Mouse (Mus musculus) MN1 (cell line): ENCODE measurements around the gene Lce3a.

Experiments used
- DNase-seq: peaks from one replicate; pipeline ENCODE4 v3.0.0-alpha.2; 2016; ENCODE audit warnings: low spot score

Gene Lce3a

DNA sequence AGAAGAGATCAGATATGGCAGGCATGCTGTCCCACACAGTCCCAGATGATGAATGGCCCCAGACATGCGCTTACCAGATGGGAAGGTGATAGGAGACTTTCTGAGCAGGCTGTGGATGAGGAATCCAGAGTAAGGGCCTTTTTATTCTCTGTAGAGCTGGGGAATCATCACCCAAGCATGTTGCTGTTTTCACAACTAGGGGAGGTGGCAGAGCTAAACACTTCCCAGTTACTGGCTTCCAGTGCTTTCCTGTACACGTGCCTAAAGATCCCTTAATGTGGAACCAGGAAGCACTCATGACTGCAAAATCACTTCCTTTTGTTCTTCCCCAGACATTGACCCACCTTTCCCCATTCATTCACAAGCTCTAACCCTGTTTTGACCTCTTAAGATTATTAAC, at the start of gene Lce3a:
Lce3a (minus strand) TSS at position 101 of the 400 bp plus-strand sequence.
- no peak for DNase-seq

DNA sequence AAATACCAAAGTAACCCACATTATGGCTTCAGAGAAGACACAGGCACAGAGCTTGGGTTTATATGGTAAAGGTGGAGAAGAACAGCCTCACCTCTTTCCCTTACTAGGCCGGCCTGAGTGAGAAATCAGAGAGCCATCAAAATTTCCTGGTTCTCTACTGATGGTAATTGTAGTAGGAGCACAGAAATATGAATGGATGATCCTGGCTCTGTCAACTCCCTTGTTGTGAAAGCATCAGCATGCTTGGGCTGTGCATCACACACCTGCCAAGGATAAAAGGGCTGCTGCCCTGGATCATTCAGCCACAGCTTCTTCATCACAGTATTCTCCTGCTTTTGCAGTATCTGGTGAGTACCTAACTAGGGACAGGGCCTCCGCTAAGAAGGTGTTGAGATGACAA, 40.7 kb upstream of the Lce3a start, which contains the start of gene Lce3e:
Lce3e (plus strand) TSS at position 301 of the 400 bp plus-strand sequence.
- DNase-seq, result no peak

DNA sequence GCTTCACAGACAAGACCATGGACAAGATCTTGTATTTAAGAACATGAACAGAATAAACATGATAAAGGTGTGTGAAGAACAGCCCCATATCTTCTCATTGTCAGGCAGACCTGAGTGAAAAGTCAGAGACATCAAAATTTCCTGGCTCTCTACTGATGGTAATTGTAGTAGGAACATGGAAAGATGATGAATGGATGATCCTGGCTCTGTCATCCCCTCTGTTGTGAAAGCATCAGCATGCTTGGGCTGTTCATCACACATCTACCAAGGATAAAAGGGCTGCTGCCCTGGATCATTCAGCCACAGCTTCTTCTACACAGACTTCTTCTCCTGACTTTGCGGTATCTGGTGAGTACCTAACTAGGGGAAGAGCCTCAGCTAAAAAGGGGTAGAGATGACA, 31.1 kb upstream of the Lce3a start, which contains the start of gene Lce3d:
Lce3d (plus strand) TSS at position 301 of the 400 bp plus-strand sequence.
- no peak for DNase-seq

DNA sequence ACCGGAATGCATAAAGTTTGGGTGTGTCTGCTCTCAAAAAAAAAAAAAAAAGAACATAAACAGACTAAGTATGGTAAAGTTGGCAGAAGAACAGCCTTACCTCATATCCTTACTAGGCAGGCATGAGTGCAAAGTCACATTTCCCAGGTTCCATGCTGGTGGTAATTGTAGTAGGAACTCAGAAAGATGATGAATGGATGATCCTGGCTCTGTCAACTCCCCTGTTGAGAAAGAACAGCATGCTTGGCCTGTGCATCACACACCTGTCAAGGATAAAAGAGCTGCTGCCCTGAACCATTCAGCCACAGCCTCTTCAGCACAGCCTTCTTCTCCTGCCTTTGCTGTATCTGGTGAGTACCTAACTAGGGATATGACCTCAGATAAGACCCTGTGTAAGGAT, 18.2 kb upstream of the Lce3a start, which contains the start of gene Lce3c:
Lce3c (plus strand) TSS at position 301 of the 400 bp plus-strand sequence.
- DNase-seq, result no peak

DNA sequence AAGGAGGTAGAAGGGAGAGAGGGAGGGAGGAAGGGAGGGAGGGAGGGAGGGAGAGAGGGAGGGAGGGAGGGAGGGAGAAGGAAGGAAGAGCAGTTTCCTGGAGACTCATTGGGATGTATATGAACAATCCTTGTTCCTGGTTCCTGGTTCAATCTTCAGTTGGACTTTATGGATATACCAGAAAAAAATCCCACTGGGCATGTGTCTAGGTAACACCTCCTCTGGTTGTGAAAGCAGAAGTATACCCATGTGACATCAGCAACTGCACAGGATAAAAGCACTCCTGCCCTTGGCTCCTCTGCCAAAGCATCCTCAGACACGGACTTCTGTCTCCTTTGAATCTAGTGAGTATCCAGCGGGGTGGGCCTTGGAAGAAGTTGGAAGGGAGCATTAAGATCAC, 6.6 kb upstream of the Lce3a start, which contains the start of gene Lce3b:
Lce3b (plus strand) TSS at position 301 of the 400 bp plus-strand sequence.
- DNase-seq, result no peak

DNA sequence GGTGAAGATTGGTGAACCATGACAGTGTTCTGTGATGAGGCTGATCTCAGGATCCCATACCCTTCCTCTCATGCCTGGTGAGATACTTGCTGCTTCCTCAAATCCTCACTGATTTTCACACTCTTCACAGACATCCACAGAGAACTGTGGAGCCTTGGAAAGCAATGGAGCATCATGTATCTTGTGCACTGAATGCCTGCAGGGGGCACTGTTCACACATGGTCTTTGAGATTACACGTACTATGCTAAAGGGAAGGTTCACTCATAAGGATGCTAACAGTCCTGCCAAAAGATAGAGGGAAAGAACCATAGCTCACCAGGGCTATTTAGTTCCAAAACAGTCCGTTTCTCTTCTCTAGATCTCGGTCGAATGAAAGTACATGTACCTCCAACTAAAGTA, 5.7 kb downstream of the Lce3a start:
- no peak for DNase-seq

DNA sequence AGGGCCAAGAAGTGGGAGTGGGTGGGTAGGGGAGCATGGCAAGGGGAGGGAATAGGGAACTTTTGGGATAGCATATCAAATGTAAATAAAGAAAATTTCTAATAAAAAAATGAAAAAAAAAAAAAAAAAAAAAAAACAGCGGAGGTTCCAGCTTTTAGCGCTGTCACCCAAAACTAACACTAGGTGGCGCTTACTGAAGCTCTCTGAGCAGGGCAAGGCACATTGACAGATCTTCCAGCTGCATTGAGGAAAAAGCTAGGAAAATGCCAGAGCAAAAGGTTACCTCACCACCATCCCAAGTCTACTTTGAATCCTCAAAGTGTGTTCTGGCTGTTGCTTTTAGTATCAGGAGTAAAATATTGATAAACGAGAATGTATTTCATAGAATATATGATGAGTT, 18.5 kb downstream of the Lce3a start:
- DNase-seq, result no peak

DNA sequence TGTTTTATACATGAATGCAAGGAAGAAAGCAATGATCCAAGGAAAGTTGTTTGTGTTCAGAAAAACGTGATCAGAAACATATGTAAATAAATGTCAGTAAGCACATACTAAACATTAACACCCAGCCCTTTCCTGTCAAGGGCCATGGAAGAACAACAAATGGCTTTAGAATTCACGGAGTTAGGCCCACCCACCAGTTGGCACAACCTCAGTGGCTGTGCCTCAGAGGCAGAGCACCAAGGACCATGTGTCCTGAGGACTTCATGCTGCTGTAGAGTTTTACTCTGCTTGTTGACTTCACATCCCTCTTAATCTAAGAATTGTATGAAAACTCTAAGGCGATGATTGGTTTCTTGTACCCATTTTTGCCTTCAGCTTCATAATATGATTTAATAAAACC, 20.8 kb downstream of the Lce3a start:
- DNase-seq, result no peak

DNA sequence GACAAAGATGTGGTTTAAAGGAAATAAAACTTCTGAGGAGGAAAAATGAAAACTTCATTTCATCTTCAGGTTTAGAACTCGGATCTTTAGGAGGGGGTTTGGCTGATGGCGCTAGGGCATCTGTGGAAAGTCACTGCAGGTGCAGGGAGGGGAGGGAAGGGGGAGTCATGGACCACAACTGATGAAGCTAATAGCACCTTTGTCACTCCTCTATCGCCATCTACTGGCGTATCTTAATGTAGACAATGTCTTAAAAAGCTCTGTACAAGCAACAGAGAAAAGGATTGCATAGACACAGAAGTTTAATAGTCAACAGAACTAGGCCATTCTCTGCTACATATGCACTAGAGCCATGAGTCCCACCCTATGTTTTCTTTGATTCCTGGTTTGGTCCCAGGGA, 22.4 kb downstream of the Lce3a start:
- DNase-seq, result no peak

DNA sequence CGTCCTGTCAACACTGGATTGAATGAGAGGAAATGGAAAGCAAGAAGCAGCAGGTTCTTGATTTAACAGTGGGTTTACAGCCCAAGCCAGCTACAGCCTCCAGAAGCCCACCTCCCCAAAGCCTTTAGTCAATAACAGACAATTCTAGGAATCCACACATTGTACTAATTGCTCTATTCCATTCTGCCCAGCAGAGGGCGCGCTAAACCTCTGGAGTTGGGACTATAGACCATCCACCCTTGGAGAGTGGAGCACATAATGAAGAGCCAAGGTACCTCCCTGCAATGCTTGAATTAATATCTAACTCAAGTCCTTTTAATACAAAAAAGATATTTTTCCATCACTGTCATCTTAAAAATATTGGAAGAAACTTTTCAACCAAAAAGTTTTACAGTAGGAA, 23.0 kb downstream of the Lce3a start:
- no peak for DNase-seq

DNA sequence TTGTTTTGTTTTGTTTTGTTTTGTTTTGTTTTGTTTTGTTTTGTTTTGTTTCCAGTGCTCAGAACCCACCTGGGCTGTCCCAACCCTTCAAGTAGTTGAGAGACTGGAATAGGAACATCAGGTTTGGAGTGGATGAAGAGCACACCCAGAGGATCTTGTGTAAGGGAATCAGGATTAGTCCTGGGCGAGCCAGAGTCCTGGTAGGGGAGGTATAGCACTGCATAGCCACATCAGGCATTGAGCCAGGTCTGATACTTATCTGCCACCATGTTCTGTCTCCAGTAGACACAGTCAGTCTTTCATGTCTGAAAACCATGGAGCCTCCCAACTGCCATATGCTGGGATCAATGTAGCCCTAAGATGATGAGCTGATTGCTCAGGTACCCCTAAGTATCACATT, 31.5 kb downstream of the Lce3a start:
- DNase-seq, result no peak

DNA sequence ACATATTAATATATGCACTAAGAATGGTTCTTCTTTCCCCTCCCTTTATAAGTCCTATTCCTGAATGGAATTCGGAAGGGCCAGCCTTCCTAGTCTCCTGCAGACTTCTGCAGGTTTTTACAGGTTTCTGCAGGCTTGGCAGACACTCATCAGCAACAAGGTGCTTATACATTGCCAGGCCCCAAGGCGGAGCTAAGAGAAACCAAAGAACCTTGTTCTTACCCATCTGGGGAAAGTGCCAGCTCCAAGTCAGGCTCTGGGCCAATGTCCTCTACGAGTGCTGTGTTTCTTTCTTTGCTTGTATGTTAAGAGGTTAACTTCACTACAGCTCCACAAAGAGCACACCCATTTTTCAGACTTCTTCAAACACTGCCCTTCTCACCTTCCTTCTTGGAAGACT, 32.0 kb downstream of the Lce3a start:
- DNase-seq, result no peak
